Mouse (Mus musculus): ENCODE data around the gene Dapk3. TPM values are rescaled to one million over a fixed set of nuclear protein-coding genes. Genes with fewer than 3 reads are reported as not detected.

The Dapk3 gene
- total and polyA plus RNA-seq, 3 experiments, result 27.8 to 30.6 (median 29.0) TPM

DNA sequence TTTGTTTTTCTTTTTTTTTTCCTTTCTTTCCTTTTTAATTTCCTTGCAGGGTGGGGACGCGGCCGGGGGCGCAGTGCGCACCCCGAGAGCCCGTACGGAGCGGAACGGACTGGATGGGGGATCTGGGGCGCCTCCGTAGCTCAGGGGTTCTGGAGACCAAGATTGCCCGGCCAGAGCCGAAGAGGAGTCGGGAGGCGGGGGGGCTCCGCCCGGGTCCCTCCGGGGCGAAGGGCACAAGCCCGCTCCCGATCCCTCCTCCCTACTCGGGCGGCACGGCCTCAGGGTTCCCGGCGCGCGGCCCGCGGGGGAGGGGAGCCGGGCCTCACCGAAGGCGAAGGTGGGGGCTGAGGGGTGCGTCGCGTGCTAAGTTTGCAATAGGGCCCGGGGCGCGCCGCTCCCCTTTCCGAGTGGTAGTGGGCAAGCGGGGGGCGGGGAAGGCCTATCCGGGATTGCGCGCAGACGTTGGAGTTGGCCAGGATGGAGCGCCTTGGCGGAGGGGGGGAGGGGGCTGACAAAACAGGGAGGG lies 46.0 kb upstream of the Dapk3 start:
- DNase-seq, result peak; percentile 87
- no peaks in the 10 kb centered on the region for H3K36me3 ChIP-seq (ENCODE audit: control insufficient read depth, insufficient read depth, low read length)
- TF ChIP-seq POLR2A (IDR thresholded peaks at IDR 0.05; ENCODE audit: insufficient read depth, low read depth, low read length) (no peak), EP300 (IDR thresholded peaks at IDR 0.05; ENCODE audit: insufficient read depth, low read depth, low read length) (no peak), CTCF (IDR thresholded peaks at IDR 0.05) (no peak)
- H3K79me2 ChIP-seq (replicated peaks; ENCODE audit: control insufficient read depth, insufficient read depth, low read length), result peaks cover 17% of the 10 kb centered on the region
- H3K27ac ChIP-seq, result peak overlapping the region; percentile 98
- no peaks in the 10 kb centered on the region for H3K27me3 ChIP-seq (ENCODE audit: control insufficient read depth, insufficient read depth, low read length)
- H3K4me3 ChIP-seq, result peak overlapping the region; percentile 88
- peak overlapping the region; percentile 97 for H3K9ac ChIP-seq (ENCODE audit: low read depth, low read length)
- intact Hi-C loops (cut with DNase I), result loop anchor here (1.0 kb wide), 1 partner anchor 31 kb away; the partner anchor contains the start of gene Map2k2
- under 1% methylated on average over 49 of the region's 50 CpGs for WGBS
- H3K4me1 ChIP-seq (ENCODE audit: control insufficient read depth, insufficient read depth, low read length), result peaks cover 20% of the 10 kb centered on the region

DNA sequence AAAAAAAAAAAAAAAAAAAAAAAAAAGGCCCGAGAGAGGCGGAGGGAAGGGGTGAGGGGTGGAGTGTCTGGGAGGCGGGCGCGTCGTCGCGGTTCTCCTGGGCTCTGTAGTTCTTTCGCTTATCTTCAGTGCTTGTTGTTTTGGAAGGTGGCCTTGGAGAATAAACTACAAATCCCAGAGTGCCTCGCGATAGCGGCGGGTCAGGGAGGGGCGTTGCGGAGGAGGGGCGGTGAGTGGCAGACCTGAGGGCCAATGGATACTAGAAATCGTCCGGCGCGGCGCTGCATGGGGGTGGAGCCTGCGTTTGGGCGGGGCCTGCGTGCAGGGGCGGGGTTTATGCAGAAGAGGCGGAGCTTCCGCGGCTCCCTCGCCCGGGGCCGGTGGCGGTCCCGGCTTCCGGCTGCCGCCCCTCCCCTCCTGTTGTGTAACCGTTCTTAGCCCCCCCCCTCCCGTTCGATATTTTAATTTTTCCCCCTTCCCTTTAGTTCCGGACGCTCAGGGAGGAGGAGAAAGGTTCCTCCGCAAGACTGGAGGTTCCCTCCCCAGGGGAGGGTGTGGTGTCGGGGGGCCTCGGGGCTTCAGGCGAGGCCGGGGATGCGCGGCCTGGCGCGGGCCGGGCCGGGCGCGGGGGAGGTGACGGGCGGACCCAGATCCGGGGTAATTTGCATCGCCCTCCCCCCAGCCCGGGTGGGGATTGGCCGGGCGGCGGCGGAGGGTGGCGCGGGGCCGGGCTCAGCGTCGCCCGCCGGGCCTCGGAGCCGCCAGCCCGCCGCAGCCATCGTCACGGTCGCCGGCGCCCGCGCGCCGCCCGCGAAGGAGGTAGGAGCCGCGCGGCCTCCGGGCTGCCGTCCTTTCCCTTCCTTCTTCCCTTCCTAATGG lies 45.3 kb upstream of the Dapk3 start:
- H3K36me3 ChIP-seq (ENCODE audit: control insufficient read depth, insufficient read depth, low read length), result no peaks in the 10 kb centered on the region
- peak; percentile 99 to 100 for DNase-seq
- H3K27me3 ChIP-seq (ENCODE audit: control insufficient read depth, insufficient read depth, low read length), result no peaks in the 10 kb centered on the region
- peak overlapping the region; percentile 99 for H3K27ac ChIP-seq
- peaks cover 24% of the 10 kb centered on the region for H3K4me1 ChIP-seq (ENCODE audit: control insufficient read depth, insufficient read depth, low read length)
- H3K9ac ChIP-seq (ENCODE audit: low read depth, low read length), result peak overlapping the region; percentile 90
- peaks cover 17% of the 10 kb centered on the region for H3K79me2 ChIP-seq (replicated peaks; ENCODE audit: control insufficient read depth, insufficient read depth, low read length)
- TF ChIP-seq POLR2A (IDR thresholded peaks at IDR 0.05; ENCODE audit: insufficient read depth, low read depth, low read length), result 0 out of 2 replicates have a peak, but pooled peaks have one; percentile 12
- peak; percentile 62; the same call in 1 of the 2 replicates for TF ChIP-seq EP300 (IDR thresholded peaks at IDR 0.05; ENCODE audit: insufficient read depth, low read depth, low read length)
- no peak for TF ChIP-seq CTCF (IDR thresholded peaks at IDR 0.05)
- WGBS, result under 1% methylated on average over 77 of the region's 89 CpGs
- intact Hi-C loops (cut with DNase I), result loop anchor here (1.0 to 2.0 kb wide), 2 partner anchors 29 to 32 kb away; partner anchors contain the start of genes Map2k2 and Pias4
- peak overlapping the region; percentile 88 for H3K4me3 ChIP-seq

DNA sequence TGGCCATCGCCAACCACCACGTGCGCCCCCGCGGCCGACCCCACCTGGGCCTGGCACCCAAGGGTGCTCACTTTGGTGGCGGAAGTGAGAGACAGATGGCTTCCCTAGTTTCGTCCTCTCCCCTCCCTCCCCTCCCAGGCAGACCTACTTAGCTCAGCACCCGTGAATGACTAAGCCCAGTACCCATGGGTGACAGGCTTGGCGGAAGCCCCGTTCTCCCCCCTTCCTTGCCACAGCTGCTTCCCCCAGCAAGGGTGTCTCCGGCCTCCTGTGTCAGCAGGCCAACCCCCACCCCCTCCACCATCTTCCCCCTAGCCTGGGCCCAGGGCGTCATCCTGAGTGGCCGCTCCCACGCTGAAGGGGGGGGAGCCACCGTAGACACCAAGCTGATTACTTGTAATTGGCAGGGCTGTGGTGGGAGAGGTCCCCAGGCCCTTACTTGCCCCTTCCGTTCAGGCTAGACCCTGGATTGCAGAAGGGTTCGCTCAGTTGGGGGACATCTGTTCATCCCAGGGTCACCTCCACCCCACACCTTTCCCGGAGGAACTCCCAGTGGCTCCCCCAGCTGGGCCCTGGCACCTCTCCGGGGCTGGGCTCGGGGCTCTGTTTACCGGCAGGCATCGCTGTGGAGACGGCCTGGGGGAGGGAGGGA lies 44.5 kb upstream of the Dapk3 start:
- intact Hi-C loops (cut with DNase I), result loop anchor here (2.0 kb wide), 1 partner anchor 29 kb away; the partner anchor contains the start of gene Pias4
- H3K36me3 ChIP-seq (ENCODE audit: control insufficient read depth, insufficient read depth, low read length), result no peaks in the 10 kb centered on the region
- H3K27me3 ChIP-seq (ENCODE audit: control insufficient read depth, insufficient read depth, low read length), result no peaks in the 10 kb centered on the region
- peak overlapping the region; percentile 85 for H3K4me3 ChIP-seq
- under 1% methylated on average over 22 of the region's 24 CpGs for WGBS
- H3K79me2 ChIP-seq (replicated peaks; ENCODE audit: control insufficient read depth, insufficient read depth, low read length), result peaks cover 17% of the 10 kb centered on the region
- H3K4me1 ChIP-seq (ENCODE audit: control insufficient read depth, insufficient read depth, low read length), result peaks cover 25% of the 10 kb centered on the region
- H3K27ac ChIP-seq, result peak overlapping the region; percentile 99
- 0 out of 2 replicates have a peak, but pooled peaks have one; percentile 45 for TF ChIP-seq EP300 (IDR thresholded peaks at IDR 0.05; ENCODE audit: insufficient read depth, low read depth, low read length)
- no peak for TF ChIP-seq CTCF (IDR thresholded peaks at IDR 0.05)
- TF ChIP-seq POLR2A (IDR thresholded peaks at IDR 0.05; ENCODE audit: insufficient read depth, low read depth, low read length), result no peak
- no peak for DNase-seq
- H3K9ac ChIP-seq (ENCODE audit: low read depth, low read length), result peak overlapping the region; percentile 90

DNA sequence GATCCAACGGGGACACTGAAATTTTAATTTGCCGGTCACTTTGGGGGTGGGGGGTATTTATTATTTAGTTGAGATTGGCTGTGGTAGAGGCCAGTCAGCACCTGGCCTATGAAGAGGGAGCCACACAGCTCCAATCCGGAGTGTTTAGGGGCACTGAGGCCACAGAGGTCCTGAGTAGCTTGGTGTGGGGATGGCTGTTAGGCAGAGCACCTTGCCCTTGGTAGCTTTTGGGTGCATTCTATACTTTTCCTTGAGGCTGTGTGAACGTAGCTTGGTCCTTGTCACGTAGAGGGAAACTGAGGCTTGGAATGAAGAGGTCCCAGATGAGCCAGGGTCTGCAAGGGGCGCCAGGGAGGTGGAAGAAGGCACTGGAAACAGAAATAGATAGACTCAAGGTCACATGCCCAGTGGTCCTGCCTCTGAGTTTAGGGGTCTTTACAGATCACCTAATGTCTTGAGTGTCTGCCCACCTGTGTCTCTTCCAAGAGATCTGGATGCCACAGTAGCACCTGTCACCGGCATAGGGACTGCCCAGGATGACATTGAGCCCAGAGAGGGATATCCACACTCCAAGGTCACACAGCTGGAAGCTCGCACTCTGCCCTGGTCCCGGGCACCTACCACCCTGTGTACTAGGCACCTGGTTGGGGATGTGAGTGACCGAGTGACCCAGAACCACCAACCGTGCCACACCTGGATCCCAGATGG lies 43.8 kb upstream of the Dapk3 start:
- Histone ChIP-seq H3K4me3 (peak overlapping the region; percentile 85), H3K4me1 (ENCODE audit: control insufficient read depth, insufficient read depth, low read length) (peaks cover 24% of the 10 kb centered on the region), H3K79me2 (replicated peaks; ENCODE audit: control insufficient read depth, insufficient read depth, low read length) (peaks cover 23% of the 10 kb centered on the region), H3K27ac (peak overlapping the region; percentile 99), H3K36me3 (ENCODE audit: control insufficient read depth, insufficient read depth, low read length) (no peaks in the 10 kb centered on the region), H3K27me3 (ENCODE audit: control insufficient read depth, insufficient read depth, low read length) (no peaks in the 10 kb centered on the region), H3K9ac (ENCODE audit: low read depth, low read length) (peak overlapping the region; percentile 15)
- WGBS, result 33% methylated on average over 11 of the region's 11 CpGs
- peak in 1 of 2 experiments; percentile 25 for DNase-seq
- TF ChIP-seq EP300 (IDR thresholded peaks at IDR 0.05; ENCODE audit: insufficient read depth, low read depth, low read length) (no peak), POLR2A (IDR thresholded peaks at IDR 0.05; ENCODE audit: insufficient read depth, low read depth, low read length) (no peak), CTCF (IDR thresholded peaks at IDR 0.05) (no peak)
- intact Hi-C loops (cut with DNase I), result loop anchor here (2.0 kb wide), 1 partner anchor 28 kb away; the partner anchor contains the start of gene Pias4

DNA sequence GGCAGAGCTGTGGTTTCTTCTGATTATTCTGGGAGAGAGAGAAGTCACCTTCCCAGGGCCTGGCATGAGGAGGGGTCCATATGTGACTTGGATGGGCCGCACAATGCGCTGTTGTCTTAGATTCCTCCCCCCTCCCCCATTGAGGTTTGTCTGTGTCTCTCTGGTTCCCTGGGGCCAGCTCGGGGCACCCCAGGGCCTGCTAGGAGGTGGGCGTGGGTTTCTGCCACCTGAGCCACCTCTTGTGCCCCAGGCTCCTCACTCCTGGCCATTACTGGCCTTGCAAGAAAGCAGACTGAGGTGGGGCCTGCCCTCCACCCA lies 43.3 kb upstream of the Dapk3 start:
- Histone ChIP-seq H3K4me3 (peak overlapping the region; percentile 13; the same call in 1 of the 2 replicates), H3K36me3 (ENCODE audit: control insufficient read depth, insufficient read depth, low read length) (no peaks in the 10 kb centered on the region), H3K79me2 (replicated peaks; ENCODE audit: control insufficient read depth, insufficient read depth, low read length) (peaks cover 28% of the 10 kb centered on the region), H3K27ac (peak overlapping the region; percentile 83), H3K9ac (ENCODE audit: low read depth, low read length) (0 out of 2 replicates have a peak overlapping the region, but pooled peaks have one; percentile 10), H3K4me1 (ENCODE audit: control insufficient read depth, insufficient read depth, low read length) (peaks cover 24% of the 10 kb centered on the region), H3K27me3 (ENCODE audit: control insufficient read depth, insufficient read depth, low read length) (no peaks in the 10 kb centered on the region)
- intact Hi-C loops (cut with DNase I), result loop anchor here (2.0 kb wide), 1 partner anchor 27 kb away; the partner anchor contains the start of gene Pias4
- no peak for DNase-seq
- WGBS, result 56% methylated on average over 4 of the region's 4 CpGs
- no peak for TF ChIP-seq CTCF (IDR thresholded peaks at IDR 0.05)
- TF ChIP-seq EP300 (IDR thresholded peaks at IDR 0.05; ENCODE audit: insufficient read depth, low read depth, low read length), result no peak
- TF ChIP-seq POLR2A (IDR thresholded peaks at IDR 0.05; ENCODE audit: insufficient read depth, low read depth, low read length), result no peak

Measured in heart, adult 2 months (tissue).